In the genomic region with DNA sequence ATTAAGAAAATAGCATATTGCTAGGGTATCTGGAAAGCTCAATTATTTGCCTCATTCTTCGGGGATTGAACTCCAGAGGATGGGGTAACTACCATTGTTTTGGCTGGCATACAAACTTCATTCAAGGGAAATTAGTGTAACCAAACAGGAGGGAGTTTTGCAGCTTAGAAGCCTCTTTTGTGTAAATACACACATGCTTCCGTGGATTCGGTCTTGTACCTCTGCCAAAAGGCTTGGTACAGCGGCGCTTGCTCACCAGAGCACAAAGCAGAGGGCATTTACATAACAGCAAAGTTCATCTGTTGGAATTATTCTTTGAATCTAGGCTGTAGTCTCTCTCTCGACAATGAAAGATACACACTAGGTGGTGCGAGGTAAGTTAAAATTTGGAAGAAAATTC, we compare ENCODE assay signal across 18 mouse cellular contexts.
DNase-seq lines count a peak whose midpoint lies in the region; ATAC-seq and TF ChIP-seq lines count a peak whose summit lies in the region.
"Had no signal": no experiment of that assay in that cellular context is flagged by ENCODE, and none has a peak within 500 bp of the region (broad histone marks: within the 10 kb centered on the region; RNA-seq: fewer than 3 reads in every experiment).

No protein-coding gene starts in this region.

- no peaks in the 10 kb centered on the region for H3K36me3 ChIP-seq in forebrain, embryonic 13.5 days (ENCODE audit: poor library complexity, severe bottlenecking)
- no peaks in the 10 kb centered on the region for H3K36me3 ChIP-seq in forebrain, embryonic 10.5 days (replicated peaks)
- H3K36me3 ChIP-seq in liver, adult 2 months (ENCODE audit: control insufficient read depth, insufficient read depth, low read length), result no peaks in the 10 kb centered on the region
- no peaks in the 10 kb centered on the region for H3K36me3 ChIP-seq in liver, postnatal 0 days (replicated peaks; ENCODE audit: insufficient read depth, low read length)
- H3K36me3 ChIP-seq in forebrain, embryonic 16.5 days (ENCODE audit: control insufficient read depth, insufficient read depth), result no peaks in the 10 kb centered on the region
- H3K36me3 ChIP-seq: embryonic facial prominence, embryonic 15.5 days; liver, embryonic 15.5 days had no signal

- no peak for TF ChIP-seq CTCF in liver, adult 2 months (IDR thresholded peaks at IDR 0.05; ENCODE audit: low read depth, low read length)
- TF ChIP-seq CTCF in liver, postnatal 0 days (IDR thresholded peaks at IDR 0.05; ENCODE audit: low read depth), result no peak

- no peak overlapping the region for H3K4me3 ChIP-seq in forebrain, embryonic 13.5 days
- no peak overlapping the region for H3K4me3 ChIP-seq in forebrain, embryonic 10.5 days
- no peak overlapping the region for H3K4me3 ChIP-seq in liver, adult 2 months (ENCODE audit: insufficient read depth, low read depth, low read length)
- no peak overlapping the region for H3K4me3 ChIP-seq in liver, postnatal 0 days (ENCODE audit: low read depth, low read length)
- H3K4me3 ChIP-seq in forebrain, embryonic 16.5 days (replicated peaks; ENCODE audit: low read length), result no peak overlapping the region
- H3K4me3 ChIP-seq: embryonic facial prominence, embryonic 15.5 days; heart, adult 2 months; liver, embryonic 15.5 days; megakaryocyte, embryonic 14.5 days had no signal

- no peak for TF ChIP-seq POLR2A in liver, adult 2 months (IDR thresholded peaks at IDR 0.05; ENCODE audit: extremely low read depth, insufficient read depth, low read length)

- no peak overlapping the region for H3K9ac ChIP-seq in forebrain, embryonic 13.5 days
- H3K9ac ChIP-seq in liver, adult 2 months (ENCODE audit: low read depth, low read length), result no peak overlapping the region
- H3K9ac ChIP-seq in liver, postnatal 0 days (replicated peaks), result no peak overlapping the region
- no peak overlapping the region for H3K9ac ChIP-seq in forebrain, embryonic 16.5 days (replicated peaks; ENCODE audit: low read depth, low read length)
- H3K9ac ChIP-seq: embryonic facial prominence, embryonic 15.5 days; liver, embryonic 15.5 days had no signal

- H3K4me1 ChIP-seq in forebrain, embryonic 13.5 days, result peaks cover 29% of the 10 kb centered on the region
- H3K4me1 ChIP-seq in forebrain, embryonic 10.5 days, result peaks cover 6% of the 10 kb centered on the region; the same call in 1 of the 2 replicates
- no peaks in the 10 kb centered on the region for H3K4me1 ChIP-seq in liver, adult 2 months (ENCODE audit: control insufficient read depth, insufficient read depth, low read length)
- H3K4me1 ChIP-seq in liver, postnatal 0 days (ENCODE audit: insufficient read depth), result no peaks in the 10 kb centered on the region
- peaks cover 20% of the 10 kb centered on the region for H3K4me1 ChIP-seq in forebrain, embryonic 16.5 days (replicated peaks; ENCODE audit: control insufficient read depth, insufficient read depth, low read length)
- H3K4me1 ChIP-seq: embryonic facial prominence, embryonic 15.5 days; liver, embryonic 15.5 days; megakaryocyte, embryonic 14.5 days had no signal

- DNase-seq in forebrain, embryonic 10.5 days (ENCODE audit: extremely low spot score, low spot score), result no peak
- peak; percentile 68 for DNase-seq in liver, adult 2 months (ENCODE audit: extremely low read depth, low read depth, low spot score)
- DNase-seq in liver, postnatal 0 days, result no peak
- peak; percentile 85 for DNase-seq in Muller cell, postnatal 12 days (ENCODE audit: inconsistent ontology term)
- DNase-seq in spleen, postnatal 4 days (ENCODE audit: low spot score in 2 of 2), result no peak
- DNase-seq in ovary, postnatal 36 days (ENCODE audit: low spot score), result no peak
- DNase-seq: B cell, adult 2 months; cerebellum, adult 11 months; gastrocnemius, postnatal 10 days; heart, adult 2 months; right cerebral cortex, postnatal 4 days; thymus, adult 18-20 months had no signal

- H3K79me2 ChIP-seq in liver, adult 2 months (ENCODE audit: control insufficient read depth, insufficient read depth, low read length), result no peaks in the 10 kb centered on the region

- H3K9me3 ChIP-seq in forebrain, embryonic 13.5 days (replicated peaks), result no peaks in the 10 kb centered on the region
- H3K9me3 ChIP-seq in forebrain, embryonic 10.5 days, result no peaks in the 10 kb centered on the region
- no peaks in the 10 kb centered on the region for H3K9me3 ChIP-seq in liver, postnatal 0 days (ENCODE audit: low read length)
- H3K9me3 ChIP-seq in forebrain, embryonic 16.5 days (ENCODE audit: control insufficient read depth, low read length), result no peaks in the 10 kb centered on the region
- H3K9me3 ChIP-seq: embryonic facial prominence, embryonic 15.5 days; liver, embryonic 15.5 days had no signal

- ATAC-seq in forebrain, embryonic 13.5 days, result peak; percentile 67; the same call in 1 of the 2 replicates
- ATAC-seq in liver, postnatal 0 days, result no peak
- ATAC-seq in forebrain, embryonic 16.5 days, result peak; percentile 65; the same call in 1 of the 2 replicates

- WGBS in forebrain, embryonic 13.5 days, result 13% methylated on average over 7 of the region's 7 CpGs
- 78% methylated on average over 7 of the region's 7 CpGs for WGBS in forebrain, embryonic 10.5 days
- whole genome bisulfite sequencing in liver, adult 2 months, result 18% methylated on average over 7 of the region's 7 CpGs
- 68% methylated on average over 7 of the region's 7 CpGs for WGBS in liver, postnatal 0 days (ENCODE audit: insufficient replicate concordance)
- 8% methylated on average over 7 of the region's 7 CpGs for WGBS in forebrain, embryonic 16.5 days

- no peak overlapping the region for H3K4me2 ChIP-seq in forebrain, embryonic 13.5 days
- no peak overlapping the region for H3K4me2 ChIP-seq in liver, postnatal 0 days (ENCODE audit: low read depth, low read length)
- peak overlapping the region; percentile 27; the same call in 1 of the 2 replicates for H3K4me2 ChIP-seq in forebrain, embryonic 16.5 days (ENCODE audit: low read length)
- H3K4me2 ChIP-seq: embryonic facial prominence, embryonic 15.5 days; liver, embryonic 15.5 days had no signal

- 0 out of 2 replicates have a peak, but pooled peaks cover 7% of the 10 kb centered on the region for H3K27me3 ChIP-seq in forebrain, embryonic 13.5 days
- H3K27me3 ChIP-seq in forebrain, embryonic 10.5 days (ENCODE audit: poor library complexity, severe bottlenecking), result no peaks in the 10 kb centered on the region
- no peaks in the 10 kb centered on the region; the same call in 1 of the 2 replicates for H3K27me3 ChIP-seq in liver, adult 2 months (ENCODE audit: control insufficient read depth, insufficient read depth, low read length)
- no peaks in the 10 kb centered on the region for H3K27me3 ChIP-seq in liver, postnatal 0 days (ENCODE audit: insufficient read depth, low read length)
- H3K27me3 ChIP-seq in forebrain, embryonic 16.5 days (replicated peaks; ENCODE audit: control insufficient read depth, insufficient read depth, low read length), result no peaks in the 10 kb centered on the region; the same call in 1 of the 2 replicates
- H3K27me3 ChIP-seq: liver, embryonic 15.5 days; megakaryocyte, embryonic 14.5 days had no signal

- H3K27ac ChIP-seq in forebrain, embryonic 13.5 days, result no peak overlapping the region
- no peak overlapping the region for H3K27ac ChIP-seq in forebrain, embryonic 10.5 days
- H3K27ac ChIP-seq in liver, adult 2 months (replicated peaks; ENCODE audit: insufficient read depth, low read depth, low read length), result no peak overlapping the region
- no peak overlapping the region for H3K27ac ChIP-seq in liver, postnatal 0 days (ENCODE audit: low read depth)
- no peak overlapping the region for H3K27ac ChIP-seq in forebrain, embryonic 16.5 days (ENCODE audit: low read length)
- H3K27ac ChIP-seq: embryonic facial prominence, embryonic 15.5 days; heart, adult 2 months; kidney, postnatal 0 days; liver, embryonic 15.5 days had no signal

- TF ChIP-seq EP300 in liver, postnatal 0 days (IDR thresholded peaks at IDR 0.05; ENCODE audit: low read depth), result no peak

Comparison
In these comparisons a context has a peak if more than half of its experiments do, and no peak if none do; other contexts are left out.
1. DNase-seq: peak in liver, adult 2 months (single experiment) and Muller cell, postnatal 12 days (single experiment); none in forebrain, embryonic 10.5 days (single experiment), liver, postnatal 0 days (single experiment), spleen, postnatal 4 days (0 of 2) and ovary, postnatal 36 days (single experiment).